Mouse (Mus musculus) cortical plate, adult 2 months (tissue): ENCODE measurements around the gene Strip1.

ENCODE experiments used
- CTCF ChIP-seq: fragments of 200-500 bp; IDR thresholded peaks from 2 replicates; pipeline ENCODE4 v1.5.1; 2011; ENCODE audit warnings: mild to moderate bottlenecking, control low read depth, low read length; ENCODE audit not compliant: insufficient read depth; ENCODE audit errors: extremely low read depth
- POLR2A ChIP-seq: fragments of 200-500 bp; IDR thresholded peaks from 2 replicates; pipeline ENCODE4 v1.6.1; 2011; ENCODE audit warnings: mild to moderate bottlenecking, low read length, control low read depth; ENCODE audit not compliant: insufficient read depth; ENCODE audit errors: extremely low read depth

DNA sequence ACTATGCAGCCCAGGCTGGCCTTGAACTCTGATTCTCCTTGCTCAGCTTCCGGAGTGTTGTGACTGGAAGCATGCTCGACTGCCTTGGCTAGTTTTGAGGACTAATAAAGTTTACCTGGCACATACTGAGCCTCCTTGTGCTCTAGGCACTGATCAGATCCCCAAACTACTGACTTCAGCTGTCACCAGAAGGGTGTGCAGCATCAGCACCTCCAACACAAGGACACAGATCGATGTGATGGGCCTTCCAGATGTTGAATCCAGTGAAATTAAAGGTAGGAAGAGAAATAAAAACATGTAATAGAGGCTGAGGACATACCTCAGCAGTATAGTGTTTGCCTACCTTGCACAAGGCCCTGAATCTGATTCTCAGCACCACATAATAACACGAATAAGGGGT is 2.1 kb downstream of the Strip1 start:
- TF ChIP-seq CTCF = no peak
- TF ChIP-seq POLR2A = no peak
